Mouse (Mus musculus) liver, embryonic 14.5 days (tissue): Measurements from ENCODE around the gene Sord. TPM values are rescaled to one million over a fixed set of nuclear protein-coding genes. Genes with fewer than 3 reads are reported as not detected.
A peak's percentile ranks its signal among the peaks of the same experiment; 100 is the strongest.
"Not testable (repeated sequence)": the region's sequence is repeated elsewhere in the genome, so short reads cannot be mapped to it uniquely, and the experiment has no call there.

Experiments used
- ATAC-seq: fragments of 200-750 bp; cut with Nextera tagmentation; 2 replicates; pipeline ENCODE4 v1.8.0; 2017; ENCODE audit warnings: moderate number of reproducible peaks, mild to moderate bottlenecking, moderate library complexity; ENCODE audit not compliant: insufficient read depth
- DNase-seq, 3 experiments: peaks; one replicate each; pipeline ENCODE4 v3.0.0-alpha.2; 2012 to 2013; ENCODE audit warnings: low read depth in 3 of 3, low spot score in 3 of 3
- H3K27ac ChIP-seq: fragments of 300-500 bp; sonication (generic); 2 replicates; pipeline ENCODE4 v1.5.1; 2014; ENCODE audit warnings: moderate library complexity, mild to moderate bottlenecking, control low read depth, inconsistent platforms
- H3K27me3 ChIP-seq: fragments of 300-500 bp; sonication (generic); 2 replicates; pipeline ENCODE4 v1.6.1; 2014; ENCODE audit warnings: mild to moderate bottlenecking, low read length, moderate library complexity; ENCODE audit not compliant: control insufficient read depth, insufficient read depth
- H3K36me3 ChIP-seq: fragments of 300-500 bp; sonication (generic); replicated peaks from 2 replicates; pipeline ENCODE4 v1.6.1; 2014; ENCODE audit warnings: low read depth; ENCODE audit not compliant: control insufficient read depth, insufficient read depth
- H3K4me1 ChIP-seq, 2 experiments: fragments of 200-500 bp in 1 of 2; fragments of 300-500 bp in 1 of 2; sonication (generic) in 1 of 2; replicated peaks; 2 replicates each; pipeline ENCODE4 v1.6.1; 2012 to 2014; ENCODE audit warnings: antibody characterized with exemption in 1 of 2, inconsistent platforms in 1 of 2, low read length in 1 of 2; ENCODE audit not compliant: control insufficient read depth in 2 of 2, insufficient read depth in 2 of 2
- H3K4me2 ChIP-seq: fragments of 300-500 bp; sonication (generic); 2 replicates; pipeline ENCODE4 v1.6.1; 2014; ENCODE audit warnings: low read depth, mild to moderate bottlenecking, control low read depth, moderate library complexity
- H3K4me3 ChIP-seq, 2 experiments: fragments of 200-500 bp in 1 of 2; fragments of 300-500 bp in 1 of 2; sonication (generic) in 1 of 2; 2 replicates each; pipeline ENCODE4 v1.5.1; 2012 to 2014; ENCODE audit warnings: low read depth in 2 of 2, low read length in 2 of 2, mild to moderate bottlenecking in 2 of 2, control low read depth in 1 of 2, inconsistent platforms in 1 of 2, moderate library complexity in 1 of 2; ENCODE audit not compliant: insufficient read depth in 1 of 2
- H3K9ac ChIP-seq: fragments of 300-500 bp; sonication (generic); replicated peaks from 2 replicates; pipeline ENCODE4 v1.6.1; 2014; ENCODE audit warnings: mild to moderate bottlenecking, control low read depth, moderate library complexity
- H3K9me3 ChIP-seq: fragments of 300-500 bp; sonication (generic); 2 replicates; pipeline ENCODE4 v1.6.1; 2016; ENCODE audit warnings: low read length, mixed read lengths; ENCODE audit not compliant: control insufficient read depth
- CTCF ChIP-seq: IDR thresholded peaks from 2 replicates; pipeline ENCODE4 v1.5.1; 2016; ENCODE audit warnings: antibody characterized with exemption, low read depth, control low read depth
- EP300 ChIP-seq: IDR thresholded peaks from 2 replicates; pipeline ENCODE4 v1.6.1; 2016; ENCODE audit warnings: antibody characterized with exemption, low read depth
- WGBS: fragments of 180-500 bp; shearing (Covaris S2); extraction: QIAGEN DNeasy Blood & Tissue Kit; methylation state at CpG from one replicate; pipeline ENCODE4 v1.1.7; 2014; ENCODE audit not compliant: insufficient replicate concordance; 5-methylcytosine and 5-hydroxymethylcytosine counted together
- polyA plus RNA-seq, 2 experiments: library from polyadenylated mRNA; depleted of rRNA in 1 of 2; stranded (reverse) in 1 of 2; unstranded in 1 of 2; fragments of >200 nt; fragmentation: Nextera tagmentation in 1 of 2; extraction: Ambion mirVana in 1 of 2; gene quantifications; 2 replicates each; pipeline versions ENCODE4 v1.2.1 to v1.2.3; 2012 to 2014

Sord gene
- polyA plus RNA-seq, 2 experiments: 68.4 to 146 TPM

- TF ChIP-seq EP300 (no peak), CTCF (peak; percentile 51)
- H3K36me3 ChIP-seq: no peaks in the 10 kb centered on the region
- peak in 1 of 3 experiments; percentile 13 for DNase-seq
- no peak overlapping the region for H3K27ac ChIP-seq
- peak; percentile 43; the same call in 1 of the 2 replicates for ATAC-seq
- no peaks in the 10 kb centered on the region for H3K27me3 ChIP-seq
- no peak overlapping the region for H3K4me2 ChIP-seq
- 79% methylated on average over 1 of the region's 1 CpGs for WGBS
- no peaks in the 10 kb centered on the region for H3K4me1 ChIP-seq
- H3K9me3 ChIP-seq: no peaks in the 10 kb centered on the region
- no peak overlapping the region for H3K9ac ChIP-seq
- no peak overlapping the region for H3K4me3 ChIP-seq
Measured at GRCm38 (mm10) chr2:122194509-122194929, 40.0 kb upstream of the Sord start.

DNA sequence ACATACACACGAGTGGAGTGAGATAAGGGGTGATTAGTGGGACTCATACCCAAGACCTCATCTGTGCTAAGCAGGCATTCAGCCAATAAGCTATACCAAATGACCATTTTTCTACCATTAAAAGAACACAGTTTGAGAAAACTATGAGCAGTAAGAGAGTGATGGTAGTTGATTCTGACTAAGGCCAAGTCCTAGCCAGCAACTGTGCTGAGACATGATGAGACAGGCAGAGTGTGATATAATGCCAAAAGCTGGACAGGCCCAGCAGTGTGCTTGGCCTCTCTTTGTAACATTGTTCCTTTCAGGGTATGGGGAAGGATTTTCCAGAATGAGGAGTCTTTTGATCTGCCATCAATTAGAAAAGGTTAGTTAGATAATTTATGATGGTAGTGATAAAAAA is 33.0 kb upstream of the Sord start:
- Histone ChIP-seq H3K4me3 (no peak overlapping the region), H3K9ac (no peak overlapping the region), H3K4me2 (no peak overlapping the region), H3K27me3 (no peaks in the 10 kb centered on the region), H3K4me1 (peaks cover 0 to 1% of the 10 kb centered on the region in 2 experiments; a peak in 2 of 4 replicates), H3K36me3 (no peaks in the 10 kb centered on the region), H3K9me3 (no peaks in the 10 kb centered on the region), H3K27ac (no peak overlapping the region)
- TF ChIP-seq CTCF (no peak), EP300 (no peak)
- no peak for ATAC-seq
- DNase-seq: no peak
- WGBS: 41% methylated on average over 1 of the region's 1 CpGs

DNA sequence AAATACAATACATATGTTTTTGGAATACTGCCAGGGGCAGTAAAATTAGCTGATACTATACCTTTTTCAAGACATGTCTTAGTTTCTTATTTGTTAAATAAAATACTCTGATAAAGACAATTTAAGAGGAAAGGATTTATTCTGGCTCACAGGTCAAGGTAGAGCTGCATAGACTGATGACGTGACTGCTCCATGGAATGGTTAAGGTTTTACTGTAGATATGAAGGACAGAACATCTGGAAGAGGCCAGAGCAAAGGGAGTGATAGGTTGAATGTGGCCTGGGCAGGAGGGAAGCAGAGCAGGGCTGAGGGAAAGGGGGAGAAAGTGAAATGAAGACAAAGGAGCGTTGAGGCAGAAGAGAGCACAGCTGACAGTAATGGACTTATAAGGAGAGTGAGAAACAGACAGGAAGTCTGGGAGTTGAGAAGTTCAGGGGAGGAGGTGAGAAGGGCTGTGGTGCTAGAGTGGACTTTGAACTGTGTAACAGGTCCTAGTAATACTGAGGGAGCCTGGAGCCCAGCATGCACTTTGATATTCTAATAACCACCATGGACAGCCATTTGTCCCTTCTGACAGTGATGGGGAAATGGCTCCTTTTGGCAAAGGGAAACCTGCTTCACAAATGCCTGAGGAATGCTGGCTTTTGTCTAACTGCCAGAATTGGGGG is 28.0 kb upstream of the Sord start:
- WGBS: 50% methylated on average over 2 of the region's 2 CpGs
- no peaks in the 10 kb centered on the region for H3K27me3 ChIP-seq
- no peak overlapping the region for H3K4me3 ChIP-seq
- H3K9ac ChIP-seq: no peak overlapping the region
- H3K4me2 ChIP-seq: no peak overlapping the region
- DNase-seq (no peak), ATAC-seq (no peak)
- no peaks in the 10 kb centered on the region for H3K9me3 ChIP-seq
- H3K27ac ChIP-seq: no peak overlapping the region
- TF ChIP-seq CTCF (no peak), EP300 (no peak)
- H3K4me1 ChIP-seq: peaks cover 0 to 6% of the 10 kb centered on the region in 2 experiments; a peak in 2 of 4 replicates
- H3K36me3 ChIP-seq: no peaks in the 10 kb centered on the region

DNA sequence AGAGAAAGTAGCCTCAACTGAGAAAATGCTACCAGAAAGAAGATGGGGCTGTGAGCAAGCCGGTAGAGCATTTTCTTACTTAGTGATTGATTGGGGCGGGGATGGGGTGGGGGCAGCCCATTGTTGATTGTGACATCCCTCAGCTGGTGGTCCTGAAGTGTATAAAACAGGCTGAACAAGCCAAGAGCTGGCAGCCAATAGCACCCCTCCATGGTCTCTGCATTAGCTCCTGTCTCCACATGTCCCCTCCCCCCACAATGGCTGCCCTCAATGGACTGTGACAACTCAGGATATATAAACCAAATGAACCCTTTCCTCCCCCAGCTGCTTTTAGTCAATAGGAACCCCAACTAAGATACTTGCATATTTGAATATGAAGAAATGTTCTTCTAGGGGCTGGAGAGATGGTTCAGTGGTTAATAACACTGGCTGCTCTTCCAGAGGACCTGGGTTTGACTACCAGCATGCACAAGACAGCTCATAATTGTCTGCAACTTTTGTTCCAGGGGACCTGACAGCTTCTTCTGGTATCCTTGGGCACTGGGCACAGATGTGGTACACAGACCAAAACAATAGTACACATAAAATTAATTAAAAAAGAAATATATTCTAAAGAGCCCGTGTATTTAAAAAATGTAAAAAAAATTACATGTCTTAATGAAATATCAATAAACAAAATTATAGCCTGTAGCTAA is 23.9 kb upstream of the Sord start:
- H3K9me3 ChIP-seq: no peaks in the 10 kb centered on the region
- DNase-seq (no peak), ATAC-seq (no peak)
- peaks cover 0 to 6% of the 10 kb centered on the region in 2 experiments; a peak in 2 of 4 replicates for H3K4me1 ChIP-seq
- H3K4me3 ChIP-seq: no peak overlapping the region
- no peak for TF ChIP-seq CTCF
- TF ChIP-seq EP300: no peak
- no peak overlapping the region for H3K4me2 ChIP-seq
- 79% methylated on average over 3 of the region's 3 CpGs for WGBS
- no peak overlapping the region for H3K9ac ChIP-seq
- no peaks in the 10 kb centered on the region for H3K36me3 ChIP-seq
- no peak overlapping the region for H3K27ac ChIP-seq
- H3K27me3 ChIP-seq: no peaks in the 10 kb centered on the region

DNA sequence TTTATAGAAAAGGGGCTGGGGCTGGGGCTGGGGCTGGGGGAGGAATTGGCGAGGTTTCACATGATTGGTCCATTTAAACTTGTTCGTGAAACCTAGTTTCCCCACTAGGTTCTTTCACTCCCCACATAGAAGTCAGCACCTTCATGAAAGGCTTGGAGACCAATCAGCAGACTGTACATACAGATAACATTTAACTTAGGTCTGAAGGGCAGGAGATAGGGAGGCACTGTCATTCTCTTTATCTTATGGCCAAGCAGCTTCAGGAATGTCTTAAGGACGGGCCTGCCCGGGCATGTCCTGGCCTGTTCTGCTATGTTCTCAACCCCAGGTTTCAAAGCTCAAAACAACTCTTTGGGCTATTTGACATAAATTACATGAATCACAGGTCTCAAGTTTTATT is 17.5 kb upstream of the Sord start:
- not testable (repeated sequence) for H3K9me3 ChIP-seq, H3K4me2 ChIP-seq, H3K9ac ChIP-seq, H3K4me3 ChIP-seq, H3K27ac ChIP-seq, H3K27me3 ChIP-seq, H3K36me3 ChIP-seq, DNase-seq
- WGBS: 29% methylated on average over 4 of the region's 4 CpGs
- ATAC-seq: peak; percentile 89
- H3K4me1 ChIP-seq: peaks cover 20 to 22% of the 10 kb centered on the region in 2 experiments
- peak; percentile 86 for TF ChIP-seq EP300
